Mouse (Mus musculus): ENCODE data around the gene Prpf6.

The Prpf6 gene

DNA sequence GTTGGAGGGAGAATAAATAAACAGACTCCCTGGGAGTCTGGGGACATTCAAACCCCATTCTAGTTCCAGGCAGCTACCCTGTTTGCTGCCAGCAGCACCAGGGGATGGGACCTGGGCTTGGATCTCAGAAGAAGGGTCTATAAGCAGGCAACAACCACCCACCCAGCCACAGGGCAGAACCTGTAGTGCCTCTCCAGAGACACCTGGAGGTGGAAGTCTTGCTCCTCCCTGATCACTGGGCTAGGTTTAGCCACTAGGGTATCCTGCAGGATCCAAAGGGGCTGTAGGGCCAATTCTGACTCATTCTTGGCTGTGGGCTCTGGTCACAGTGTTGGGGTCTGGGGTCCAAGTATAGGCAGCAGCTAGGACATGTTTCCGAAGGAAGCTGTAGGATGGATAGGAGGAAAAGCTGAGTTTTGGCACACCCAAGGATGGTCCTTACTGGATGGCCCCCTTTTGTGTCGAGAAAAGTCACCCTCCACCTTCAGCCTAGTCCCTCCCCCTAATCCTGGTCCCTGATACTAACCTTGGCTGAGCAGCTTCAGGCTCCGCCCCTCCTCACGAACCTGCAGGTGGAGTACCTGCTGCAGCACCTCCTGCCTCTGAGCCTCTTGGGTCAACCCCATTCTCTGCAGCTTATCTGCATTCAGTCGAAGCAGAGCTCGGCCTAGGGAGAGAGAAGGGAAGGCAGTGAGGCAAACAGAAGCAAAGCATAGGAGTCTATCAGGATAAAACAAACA, 4.7 kb downstream of the Prpf6 start:
- no peak for DNase-seq (ENCODE audit: low read depth, low spot score)

- DNase-seq (ENCODE audit: low read depth, low spot score) = no peak
Observed at GRCm38 (mm10) chr2:181597378-181598061, 5.9 kb downstream of the Prpf6 start.

DNA sequence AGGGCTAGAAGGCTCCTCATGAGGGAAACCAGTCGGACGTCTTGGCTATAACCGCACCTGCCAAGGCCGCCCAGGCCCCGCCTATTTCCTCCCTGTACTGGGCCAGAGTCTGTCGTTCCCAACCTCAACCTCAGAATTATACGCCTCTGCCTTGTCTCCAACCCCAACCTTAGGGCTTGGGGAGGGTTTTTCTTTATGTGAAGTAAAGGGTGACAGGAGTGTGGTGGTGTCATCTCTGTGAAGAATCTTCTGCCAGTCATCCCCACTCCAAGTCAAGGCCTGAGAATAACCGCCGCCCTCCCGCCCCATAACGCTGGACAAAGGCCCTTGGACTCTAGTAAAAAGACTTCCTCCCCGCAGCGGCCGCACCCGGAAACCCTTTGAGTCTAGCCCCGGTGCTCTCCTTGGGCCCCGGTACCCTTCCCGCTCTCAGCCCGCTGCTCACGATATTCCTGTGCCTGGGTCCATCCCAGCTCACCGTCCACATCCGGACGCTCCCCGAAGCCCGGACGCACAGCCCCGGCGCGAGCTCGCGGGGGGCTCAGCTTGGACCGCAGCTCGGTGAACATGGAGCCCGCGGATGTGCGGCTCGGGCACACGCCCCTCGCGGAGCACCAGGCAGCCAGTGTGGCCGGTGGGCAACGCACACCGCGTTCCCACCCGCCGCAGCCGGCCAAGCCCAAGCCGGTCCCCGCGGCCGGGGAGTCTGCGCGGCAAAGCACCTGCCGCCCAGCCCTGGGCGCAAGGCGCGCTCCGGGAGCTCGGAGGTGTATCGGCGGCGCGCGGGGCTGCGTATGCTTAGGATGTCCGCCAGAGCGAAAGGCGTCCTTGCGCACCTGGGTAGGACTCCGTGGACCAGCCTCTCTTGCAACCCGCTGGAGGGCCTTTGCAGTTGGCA, 7.0 kb downstream of the Prpf6 start, which contains the start of gene Samd10:
Gene Samd10 (minus strand): TSS at position 759 of the 898 bp plus-strand sequence.
- DNase-seq (ENCODE audit: low read depth, low spot score) = no peak

DNA sequence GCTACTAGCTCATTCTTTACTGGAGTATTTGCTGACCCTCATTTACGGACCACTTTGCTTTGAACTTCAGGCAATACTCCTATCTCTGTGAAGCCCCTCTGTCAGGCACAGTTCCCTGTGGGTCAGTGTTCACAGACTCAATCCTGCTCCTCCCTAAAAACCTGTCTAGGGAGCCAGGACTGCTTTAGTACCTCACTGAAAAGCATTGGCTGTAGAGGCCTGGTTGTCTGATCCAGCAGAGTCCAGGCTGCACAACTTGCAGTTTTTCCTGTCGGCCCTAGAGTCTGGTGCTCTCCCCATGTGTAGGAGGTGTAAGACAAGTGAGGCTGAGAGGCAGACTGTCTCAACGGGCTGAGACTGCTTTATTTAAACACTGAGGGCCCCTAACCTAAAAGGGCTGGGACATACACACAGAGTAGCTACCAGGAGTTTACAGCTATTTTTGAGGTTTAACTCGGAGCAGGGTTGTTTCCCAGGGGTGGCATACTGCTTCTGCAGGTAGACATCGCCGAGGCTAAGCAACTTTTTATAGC, 8.6 kb downstream of the Prpf6 start:
- no peak for DNase-seq (ENCODE audit: low read depth, low spot score)

- DNase-seq (ENCODE audit: low read depth, low spot score) = peak; percentile 97
Observed at GRCm38 (mm10) chr2:181600828-181601750, 9.4 kb downstream of the Prpf6 start.

GRCm38 (mm10) chr2:181601751-181602145, 10.1 kb downstream of the Prpf6 start:
- DNase-seq (ENCODE audit: low read depth, low spot score) = no peak

GRCm38 (mm10) chr2:181602367-181602766, 10.7 kb downstream of the Prpf6 start:
- no peak for DNase-seq (ENCODE audit: low read depth, low spot score)

DNA sequence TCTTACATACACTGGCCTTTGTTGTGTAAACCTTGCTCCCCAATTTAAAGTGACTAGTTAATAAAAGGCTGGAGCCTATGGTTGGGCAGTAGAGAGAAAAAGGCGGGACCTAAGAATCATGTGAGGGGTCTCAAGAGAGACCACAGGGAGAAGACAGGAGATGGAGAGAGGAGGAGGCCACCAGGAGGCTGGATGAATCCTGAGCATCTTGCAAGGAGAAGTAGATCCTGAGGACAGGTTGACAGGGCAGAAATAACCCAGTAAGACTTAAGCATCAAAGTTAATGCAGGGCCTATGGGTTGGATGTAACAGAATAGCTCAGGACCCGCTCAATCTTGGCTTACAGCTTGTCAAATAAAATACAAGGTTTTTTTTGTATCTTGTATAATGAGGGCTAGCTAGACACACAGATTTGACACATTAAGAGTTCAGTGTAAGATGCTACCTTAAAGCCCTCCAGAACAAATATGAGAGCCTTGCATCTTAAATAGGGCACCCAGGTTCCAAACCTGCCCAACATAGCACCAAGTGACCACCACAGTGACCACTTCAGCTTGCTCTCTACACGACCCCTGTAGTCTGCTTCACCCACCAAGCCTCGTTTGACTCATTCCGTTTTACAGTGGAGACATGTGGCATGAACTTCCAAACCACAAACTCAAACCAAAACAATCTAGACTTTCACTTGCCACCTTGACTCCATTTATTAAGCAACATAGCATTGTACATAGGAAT, 27.3 kb downstream of the Prpf6 start:
- no peak for DNase-seq (ENCODE audit: low read depth, low spot score)

- DNase-seq (ENCODE audit: low read depth, low spot score) = no peak
Observed at GRCm38 (mm10) chr2:181623401-181623800, 31.7 kb downstream of the Prpf6 start.

DNA sequence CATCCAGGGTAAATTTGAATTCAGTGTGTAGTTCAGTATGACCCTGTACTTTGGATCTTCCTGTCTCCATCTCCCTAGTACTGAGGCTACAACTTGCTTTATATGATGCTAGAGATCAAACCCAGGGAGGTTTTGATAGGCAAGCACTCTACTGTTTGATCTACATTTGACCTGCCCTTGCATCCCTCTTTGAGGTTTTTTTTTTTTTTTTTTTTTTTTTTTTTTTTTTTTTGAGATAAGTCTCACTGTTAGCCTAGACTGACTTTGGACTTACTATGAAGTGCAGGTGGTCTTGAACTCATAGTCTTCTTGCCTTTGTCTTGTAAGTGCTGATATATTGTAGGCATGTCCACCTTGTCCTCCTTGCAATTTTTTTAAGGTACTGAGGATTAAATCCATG, 36.8 kb downstream of the Prpf6 start:
- no peak for DNase-seq (ENCODE audit: low read depth, low spot score)

- no peak for DNase-seq (ENCODE audit: low read depth, low spot score)
Observed at GRCm38 (mm10) chr2:181632624-181633023, 41.0 kb downstream of the Prpf6 start.

- DNase-seq (ENCODE audit: low read depth, low spot score) = no peak
Observed at GRCm38 (mm10) chr2:181635865-181636264, 44.2 kb downstream of the Prpf6 start.

GRCm38 (mm10) chr2:181644361-181644760, 52.7 kb downstream of the Prpf6 start:
- no peak for DNase-seq (ENCODE audit: low read depth, low spot score)

GRCm38 (mm10) chr2:181645666-181646065, 54.0 kb downstream of the Prpf6 start:
- DNase-seq (ENCODE audit: low read depth, low spot score) = no peak

- DNase-seq (ENCODE audit: low read depth, low spot score) = no peak
Observed at GRCm38 (mm10) chr2:181646626-181647472, 55.2 kb downstream of the Prpf6 start.

GRCm38 (mm10) chr2:181648926-181649325, 57.3 kb downstream of the Prpf6 start:
- DNase-seq (ENCODE audit: low read depth, low spot score) = no peak

DNA sequence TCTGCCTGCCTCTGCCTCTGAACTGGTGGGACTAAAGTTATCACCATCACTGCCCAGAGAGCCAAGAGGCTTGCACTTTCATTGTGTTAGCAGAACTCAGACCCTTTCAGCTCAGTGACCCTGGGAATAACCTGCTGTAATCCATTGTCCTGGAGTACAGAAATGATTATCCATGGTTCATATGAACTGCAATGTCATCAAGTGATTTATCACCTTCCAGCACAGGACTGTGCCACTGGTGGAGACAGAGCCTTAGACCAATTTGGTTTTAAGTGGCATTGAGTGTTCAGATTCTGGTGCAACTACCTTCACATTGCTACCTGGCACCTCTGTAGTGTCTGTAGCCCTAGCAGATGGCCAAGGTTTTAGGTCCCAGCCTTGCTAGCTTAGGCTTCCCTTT, 61.4 kb downstream of the Prpf6 start:
- DNase-seq (ENCODE audit: low read depth, low spot score) = no peak

- no peak for DNase-seq (ENCODE audit: low read depth, low spot score)
Observed at GRCm38 (mm10) chr2:181653523-181653922, 61.9 kb downstream of the Prpf6 start.

DNA sequence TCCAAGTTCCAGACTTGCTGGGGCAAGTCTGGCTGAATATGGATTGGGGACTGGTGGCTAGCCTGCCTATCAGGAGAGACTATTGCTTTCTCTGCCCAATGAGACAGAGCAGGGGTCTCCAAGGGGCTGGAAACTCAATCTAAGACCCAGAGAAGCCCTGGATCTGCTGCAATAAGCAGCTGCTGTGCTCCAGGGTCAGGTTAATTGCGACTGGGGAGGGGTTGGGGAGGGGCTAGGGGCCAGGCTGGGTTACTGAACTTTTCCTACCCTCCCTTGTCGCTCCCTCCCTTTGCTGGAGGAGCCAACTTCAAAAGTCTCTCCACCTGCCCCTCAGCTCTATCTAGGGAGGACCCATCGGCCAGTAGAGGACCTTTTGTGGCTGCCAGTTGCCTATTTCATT, 65.1 kb downstream of the Prpf6 start, which contains the start of gene Gm29797:
Gene Gm29797 (plus strand): TSS at position 301 of the 400 bp plus-strand sequence.
- no peak for DNase-seq (ENCODE audit: low read depth, low spot score)

Measured in telencephalon, adult 2 months (tissue).